Mouse (Mus musculus): Measurements from ENCODE around the gene E2f1. TPM values are rescaled to one million over a fixed set of nuclear protein-coding genes. Genes with fewer than 3 reads are reported as not detected.

Gene E2f1
- total RNA-seq, 2 experiments from 2014 or later: 0.57 to 0.77 TPM

Other genes starting within 250 kb of the E2f1 start
- 10 to 100 TPM; 17.3 to 22.8 TPM for gene Cdk5rap1, start 196.9 kb downstream of the E2f1 start, total RNA-seq (2021)
- gene Snta1, start 161.8 kb downstream of the E2f1 start, total RNA-seq (2021): 10 to 100 TPM; 78.7 to 79.5 TPM
- gene Cbfa2t2, start 133.4 kb downstream of the E2f1 start, total RNA-seq (2021): 10 to 100 TPM; 12.8 to 15.9 TPM
- not detected for gene 1700003F12Rik, start 22.8 kb downstream of the E2f1 start, total RNA-seq (2021)
- not detected for gene Actl10, start 18.1 kb downstream of the E2f1 start, total RNA-seq (2021)
- gene Necab3, start 11.0 kb downstream of the E2f1 start, total RNA-seq (2021): under 1 TPM in 1 of 2 experiments, not detected in 1; 0.27 TPM
- 10 to 100 TPM; 22.6 to 25.6 TPM for gene Pxmp4, start 33.8 kb upstream of the E2f1 start, total RNA-seq (2021)
- 1 to 10 TPM; 2.6 to 2.8 TPM for gene Zfp341, start 43.4 kb upstream of the E2f1 start, total RNA-seq (2021)
- under 1 TPM in 1 of 2 experiments, not detected in 1; 0.60 TPM for gene 4930519P11Rik, start 43.5 kb upstream of the E2f1 start, total RNA-seq (2021)
- gene Chmp4b, start 81.8 kb upstream of the E2f1 start, total RNA-seq (2021): 100 to 1,000 TPM; 114 to 121 TPM
- gene Gm14214, start 200.1 kb upstream of the E2f1 start, total RNA-seq (2021): not detected
- 10 to 100 TPM; 92.5 to 93.4 TPM for gene Raly, start 221.2 kb upstream of the E2f1 start, total RNA-seq (2021)
- not detected for gene a, start 221.5 kb upstream of the E2f1 start, total RNA-seq (2021)

All from heart, adult 18-20 months (tissue).